Mouse (Mus musculus): ENCODE data around the gene Col23a1.

Gene Col23a1

DNA sequence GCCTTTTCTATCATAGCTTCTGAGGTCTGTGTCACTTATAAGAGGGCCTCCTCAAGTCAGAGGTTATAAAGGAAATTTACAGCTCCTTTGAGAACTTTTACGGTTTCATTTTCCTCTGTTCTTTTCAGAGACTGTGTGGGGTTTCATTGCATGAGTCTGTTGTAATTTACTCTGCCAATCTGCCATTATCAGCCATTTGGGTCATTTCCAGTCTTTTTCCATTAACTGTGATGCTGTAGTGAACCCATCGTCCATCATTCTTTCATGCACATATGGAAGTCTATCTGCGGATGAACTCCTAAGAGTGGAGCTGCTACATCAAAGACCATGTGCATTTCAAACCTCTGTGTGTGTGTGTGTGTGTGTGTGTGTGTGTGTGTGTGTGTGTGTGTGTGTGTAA lies 192.5 kb downstream of the Col23a1 start:
- DNase-seq (ENCODE audit: low read depth, low spot score) = no peak

DNA sequence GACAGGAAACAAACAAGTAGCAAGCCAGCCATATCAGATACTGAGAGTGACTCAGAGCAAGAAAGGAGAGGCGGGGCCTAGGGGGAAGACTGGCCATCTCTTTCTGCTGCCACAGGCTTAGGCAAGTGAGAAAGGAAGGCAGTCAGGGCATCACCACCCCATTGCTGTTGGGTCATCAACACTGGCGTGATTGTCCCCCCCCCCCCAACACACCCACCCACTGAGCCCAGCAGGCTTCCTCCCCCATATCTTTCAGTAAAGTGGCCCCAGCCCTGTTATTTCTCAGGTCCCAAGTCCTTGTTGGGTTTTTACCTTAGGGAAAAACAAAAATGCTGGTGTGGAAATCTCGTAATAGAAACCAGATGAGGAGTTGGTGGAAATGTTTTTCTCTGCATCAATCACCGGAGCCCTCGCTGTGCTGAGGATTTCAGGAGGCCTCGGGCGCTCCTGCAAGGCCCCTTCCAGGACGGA lies 195.4 kb downstream of the Col23a1 start:
- DNase-seq (ENCODE audit: low read depth, low spot score) = peak; percentile 78

GRCm38 (mm10) chr11:51485775-51486464 lies 196.2 kb downstream of the Col23a1 start:
- DNase-seq (ENCODE audit: low read depth, low spot score) = no peak

DNA sequence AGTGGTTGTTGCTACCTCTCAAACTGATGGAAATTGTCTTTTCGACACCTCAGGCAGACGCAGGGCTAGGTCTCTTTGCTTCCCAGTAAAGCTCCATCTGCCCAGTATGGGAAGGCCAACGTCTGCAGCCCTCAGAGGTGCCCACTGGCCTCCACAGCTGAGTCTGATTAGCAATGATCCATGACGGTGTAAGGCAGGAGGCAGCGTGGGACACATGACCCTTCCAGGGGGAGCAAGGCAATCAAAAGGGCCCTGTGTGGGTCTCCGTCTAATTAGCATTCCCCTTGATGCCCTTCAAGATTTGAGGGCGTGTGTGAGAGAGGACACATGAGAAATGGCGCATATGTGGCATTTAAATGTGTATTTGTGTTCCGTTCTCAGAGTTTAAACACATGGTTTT lies 199.1 kb downstream of the Col23a1 start:
- DNase-seq (ENCODE audit: low read depth, low spot score) = peak; percentile 62

DNA sequence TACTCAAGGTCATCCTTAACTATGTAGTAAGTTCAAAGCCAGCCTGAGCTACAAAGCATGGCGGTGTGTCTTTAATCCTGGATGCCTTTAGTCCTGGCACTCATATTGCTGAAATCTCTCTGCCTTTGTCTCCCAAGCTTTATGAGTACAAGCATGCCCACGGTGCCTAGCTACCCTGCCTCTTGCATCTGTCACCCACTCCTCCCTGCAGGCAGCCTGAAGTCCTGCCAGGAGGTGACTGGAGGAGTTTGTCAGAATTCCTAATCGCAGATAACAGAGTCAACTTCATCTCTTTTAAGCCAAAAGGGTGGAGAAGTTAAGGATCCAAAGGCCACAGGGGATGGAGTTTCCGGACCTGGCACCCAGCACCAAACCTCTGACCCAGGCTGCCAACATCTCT lies 203.7 kb downstream of the Col23a1 start:
- no peak for DNase-seq (ENCODE audit: low read depth, low spot score)

DNA sequence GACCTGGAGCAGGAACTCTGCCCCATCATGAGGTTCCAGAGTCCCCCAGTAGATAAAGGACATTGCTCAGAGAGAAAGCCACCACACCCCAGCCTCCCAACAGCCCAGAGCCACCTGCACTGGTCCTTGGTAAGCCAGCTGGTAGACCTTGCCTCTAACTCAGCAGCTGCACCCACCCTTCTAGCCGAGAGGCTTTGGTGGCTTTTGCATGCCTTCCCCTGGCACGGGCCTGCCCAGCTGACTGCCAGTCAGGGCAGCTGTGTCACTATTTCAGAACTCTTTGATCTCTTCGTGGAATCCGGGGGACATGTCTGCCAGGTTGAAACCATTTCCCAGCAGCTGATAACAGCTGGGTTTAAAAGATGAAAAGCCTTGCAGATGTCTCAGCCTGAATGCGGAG lies 204.5 kb downstream of the Col23a1 start:
- DNase-seq (ENCODE audit: low read depth, low spot score) = no peak

DNA sequence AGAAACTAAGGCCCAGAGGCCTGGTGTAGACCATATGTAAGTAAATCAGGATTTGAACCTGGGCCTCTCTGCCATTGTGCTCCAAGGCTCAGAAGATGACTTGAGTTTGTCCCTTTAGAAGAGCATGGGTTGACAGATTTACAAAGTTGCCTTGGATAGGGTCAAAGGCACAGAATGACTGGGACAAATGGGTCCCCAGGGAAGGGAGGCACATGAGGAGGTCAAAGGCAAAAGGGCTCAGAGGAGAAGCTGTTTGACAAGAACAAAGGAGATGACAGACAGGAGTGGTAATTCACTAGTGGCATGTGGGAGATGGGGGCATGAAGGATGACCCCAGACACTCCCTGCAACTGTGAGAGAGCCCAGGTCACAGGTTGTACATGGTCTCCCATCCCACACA lies 210.1 kb downstream of the Col23a1 start:
- DNase-seq (ENCODE audit: low read depth, low spot score) = no peak

DNA sequence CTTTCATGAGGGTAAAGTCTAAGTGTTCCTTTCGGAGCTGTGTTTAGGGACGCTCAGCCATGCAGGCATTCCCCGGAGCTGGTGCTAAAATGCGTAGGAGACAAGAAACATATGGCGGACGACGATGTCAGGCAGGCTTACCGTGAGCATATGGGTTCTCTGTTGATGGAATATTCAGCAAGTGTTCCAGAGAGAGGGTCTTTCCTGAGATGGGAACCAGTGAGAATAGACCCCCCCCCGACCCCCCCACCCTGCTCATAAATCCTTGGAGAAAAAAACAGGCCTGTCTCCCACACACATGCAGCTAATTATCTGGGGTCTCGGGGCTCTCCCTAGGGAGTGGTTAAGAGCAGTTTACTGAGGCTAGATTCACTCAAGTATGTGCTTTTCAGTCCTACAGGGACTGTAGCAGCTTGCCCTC lies 212.7 kb downstream of the Col23a1 start:
- peak; percentile 65 for DNase-seq (ENCODE audit: low read depth, low spot score)

DNA sequence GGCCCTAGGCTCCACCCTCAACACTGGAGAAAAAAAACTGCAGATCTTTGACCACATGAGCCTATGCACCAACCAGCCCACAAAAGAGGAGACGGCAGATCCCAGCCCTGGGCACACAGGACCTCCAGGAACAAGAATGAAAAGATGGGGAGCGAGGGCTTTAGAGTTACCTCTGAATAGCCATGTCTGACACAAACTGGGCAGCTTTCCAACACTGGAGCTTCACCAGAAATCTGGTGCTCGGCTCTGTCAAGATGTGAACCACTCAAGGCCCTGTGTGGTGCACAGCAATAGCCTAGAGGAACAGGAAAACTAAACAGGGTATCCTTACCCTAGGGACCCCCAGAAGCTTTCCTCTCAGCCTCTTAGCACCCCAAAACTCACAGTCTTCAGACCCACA lies 215.2 kb downstream of the Col23a1 start:
- no peak for DNase-seq (ENCODE audit: low read depth, low spot score)

DNA sequence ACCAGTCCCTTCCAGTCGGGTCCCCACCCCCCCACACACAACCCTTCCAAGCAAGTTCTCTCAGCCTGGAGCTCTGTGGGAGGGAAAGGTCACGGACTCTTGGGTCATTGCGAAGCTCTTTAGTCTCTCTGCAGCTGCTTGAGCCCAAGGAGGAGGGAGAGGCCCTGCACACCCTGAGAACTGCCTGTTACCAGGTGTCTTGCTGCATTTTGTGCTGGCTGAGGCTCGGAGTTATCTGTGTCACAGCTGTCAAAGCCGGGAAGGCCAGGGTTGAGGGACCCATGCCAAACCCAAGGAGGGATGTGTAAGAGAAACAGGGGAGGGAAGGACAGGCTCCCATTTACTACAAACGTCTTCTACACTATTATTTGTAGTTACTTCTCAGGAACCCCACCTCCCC lies 218.3 kb downstream of the Col23a1 start:
- no peak for DNase-seq (ENCODE audit: low read depth, low spot score)

DNA sequence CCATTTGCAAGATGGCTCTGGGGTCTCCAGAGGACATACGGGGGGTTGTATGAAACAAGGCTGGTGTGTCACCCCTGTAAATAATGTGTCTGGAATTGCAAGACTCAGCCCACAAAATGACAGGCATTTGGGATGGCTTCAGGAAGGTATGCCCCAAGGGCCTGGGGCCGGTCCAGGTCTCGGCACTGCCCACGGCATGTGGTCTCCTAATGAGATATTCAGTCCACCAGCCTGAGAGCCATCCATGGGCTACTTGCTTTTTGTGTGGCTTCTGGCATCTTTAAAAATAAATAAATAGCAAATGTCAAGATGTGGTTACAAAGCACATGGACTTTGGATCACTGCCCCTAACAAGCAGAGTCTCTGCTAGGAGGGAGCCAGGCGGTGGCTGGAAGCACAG lies 219.5 kb downstream of the Col23a1 start:
- no peak for DNase-seq (ENCODE audit: low read depth, low spot score)

DNA sequence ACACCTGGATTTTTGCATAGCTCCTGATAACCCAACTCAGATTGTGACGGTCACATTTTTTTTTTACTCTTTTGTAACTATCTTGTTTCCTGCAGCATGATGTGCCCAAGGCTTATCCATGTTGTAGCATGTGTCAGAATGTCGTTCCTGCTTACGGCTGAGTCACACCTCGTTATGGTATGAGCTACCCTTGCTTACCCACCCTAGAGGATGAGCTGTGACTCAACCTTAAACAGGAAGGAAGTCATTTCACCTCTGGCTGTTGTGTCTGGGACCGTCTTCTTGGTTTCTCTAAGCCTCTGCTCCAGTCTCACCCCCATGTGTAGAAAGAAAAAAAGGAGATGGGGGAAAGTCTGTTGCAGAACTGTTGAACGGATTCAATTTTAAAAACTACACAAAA lies 223.3 kb downstream of the Col23a1 start:
- DNase-seq (ENCODE audit: low read depth, low spot score) = no peak

DNA sequence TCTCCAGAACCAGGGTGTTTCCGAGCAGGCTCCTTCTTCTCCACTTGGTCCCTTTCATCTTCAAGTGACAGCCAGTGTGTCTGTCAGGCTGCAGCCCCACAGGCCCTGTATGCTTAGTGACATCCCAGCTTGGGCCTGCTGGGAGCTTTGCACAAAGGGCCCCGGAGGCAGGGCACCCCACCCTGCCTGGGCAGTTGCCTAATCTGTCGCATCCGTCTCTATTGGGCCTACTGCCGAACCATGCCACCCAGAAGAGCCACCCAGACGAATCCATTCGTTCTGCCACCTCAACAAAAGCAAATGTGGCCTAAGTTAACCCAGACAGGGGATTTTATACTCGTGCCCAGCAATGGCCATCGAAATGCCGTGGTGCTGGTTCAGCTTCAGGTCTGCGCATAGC lies 225.6 kb downstream of the Col23a1 start:
- DNase-seq (ENCODE audit: low read depth, low spot score) = no peak

GRCm38 (mm10) chr11:51518100-51518499 lies 228.4 kb downstream of the Col23a1 start:
- DNase-seq (ENCODE audit: low read depth, low spot score) = no peak

DNA sequence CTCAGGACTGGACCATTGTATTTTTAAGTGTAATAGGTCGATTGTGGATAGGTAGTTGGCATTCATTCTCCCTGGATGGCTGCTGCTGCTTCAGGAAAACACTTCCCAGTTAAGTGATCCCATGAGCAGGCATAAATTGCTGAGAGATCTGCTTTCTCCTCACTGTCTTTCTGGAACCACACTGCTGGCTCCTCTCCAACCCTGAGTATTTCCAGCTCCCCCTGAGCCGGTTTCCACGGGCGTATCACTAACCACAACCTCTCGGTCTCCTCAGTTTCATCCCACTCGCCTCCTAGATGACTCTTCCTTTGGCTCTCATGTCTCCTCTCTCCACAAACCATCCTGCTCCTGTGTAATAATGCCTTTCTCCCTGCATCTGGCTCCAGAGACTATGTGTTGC lies 228.9 kb downstream of the Col23a1 start:
- no peak for DNase-seq (ENCODE audit: low read depth, low spot score)

DNA sequence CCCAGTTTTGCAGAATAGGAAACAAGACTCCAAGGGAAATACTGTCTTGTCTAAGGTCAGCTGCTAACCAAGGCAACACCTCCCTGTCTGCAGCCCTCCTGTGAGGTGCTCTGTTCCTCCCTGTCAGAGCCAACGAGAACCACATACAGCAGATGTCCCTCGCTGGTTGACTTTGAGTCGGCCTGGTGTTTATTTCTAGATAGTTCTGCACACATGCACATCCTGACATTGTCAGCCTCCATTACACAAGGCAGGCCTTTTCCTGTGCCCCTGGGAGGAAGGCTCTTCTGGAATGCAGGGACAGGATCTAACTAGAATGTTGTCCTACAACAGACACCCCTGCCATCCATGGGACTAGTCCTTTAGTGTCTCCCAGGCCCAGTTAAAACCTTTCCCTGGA lies 231.7 kb downstream of the Col23a1 start:
- no peak for DNase-seq (ENCODE audit: low read depth, low spot score)

- DNase-seq (ENCODE audit: low read depth, low spot score) = peak; percentile 71
These were observed 233.5 kb downstream of the Col23a1 start for GRCm38 (mm10) chr11:51523215-51523614.

GRCm38 (mm10) chr11:51523625-51524024 lies 233.9 kb downstream of the Col23a1 start:
- no peak for DNase-seq (ENCODE audit: low read depth, low spot score)

GRCm38 (mm10) chr11:51526631-51527161 lies 237.0 kb downstream of the Col23a1 start:
- DNase-seq (ENCODE audit: low read depth, low spot score) = no peak

GRCm38 (mm10) chr11:51533128-51533533 lies 243.4 kb downstream of the Col23a1 start:
- no peak for DNase-seq (ENCODE audit: low read depth, low spot score)

DNA sequence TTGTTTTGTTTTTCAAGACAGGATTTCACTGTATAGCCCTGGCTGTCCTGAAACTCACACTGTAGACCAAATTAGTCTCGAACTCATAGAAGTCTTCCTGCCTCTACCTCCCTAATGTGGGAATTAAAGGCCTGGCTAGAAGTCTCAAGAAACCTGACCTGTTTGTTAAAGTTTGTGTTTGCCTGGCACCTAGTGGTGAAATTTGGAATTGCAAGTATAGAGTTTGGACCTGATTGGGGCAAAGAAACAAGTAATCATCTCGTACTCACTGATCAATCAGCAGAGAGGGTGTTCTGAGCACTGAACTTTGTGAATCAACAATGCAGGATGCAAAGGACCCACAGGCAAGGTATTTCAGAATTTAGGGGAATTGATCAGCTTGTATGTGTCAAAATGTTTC lies 244.6 kb downstream of the Col23a1 start:
- DNase-seq (ENCODE audit: low read depth, low spot score) = peak; percentile 82

DNA sequence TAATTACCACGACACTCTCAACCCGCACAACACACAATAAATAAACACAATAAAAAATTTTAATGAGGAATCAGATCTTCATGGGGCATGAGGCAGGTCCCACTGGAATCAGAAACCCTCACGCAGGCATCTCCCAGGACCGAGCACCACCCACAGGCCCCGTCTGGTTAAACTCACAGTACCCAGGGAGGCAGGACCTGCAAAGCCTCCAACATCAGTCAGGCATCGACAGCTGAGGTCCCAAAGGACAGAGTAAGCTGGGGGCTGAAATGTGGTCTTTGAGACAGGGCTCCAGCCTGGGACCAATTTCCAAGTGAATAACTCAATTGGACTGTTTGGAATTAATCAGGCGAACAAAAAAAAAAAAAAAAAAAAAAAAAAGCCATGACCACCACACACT lies 248.7 kb downstream of the Col23a1 start:
- no peak for DNase-seq (ENCODE audit: low read depth, low spot score)

GRCm38 (mm10) chr11:51538919-51539758 lies 249.4 kb downstream of the Col23a1 start:
- DNase-seq (ENCODE audit: low read depth, low spot score) = no peak
